Mouse (Mus musculus): ENCODE measurements around the gene Ccdc157. TPM values are rescaled to one million over a fixed set of nuclear protein-coding genes. Genes with fewer than 3 reads are reported as not detected.

The Ccdc157 gene
- polyA plus RNA-seq, 1 experiment from 2014 or later, result 9.5 TPM

- 85% methylated on average over 5 of the region's 5 CpGs for WGBS
- no peaks in the 10 kb centered on the region for H3K27me3 ChIP-seq
Observed at GRCm38 (mm10) chr11:4174586-4174985, 14.5 kb upstream of the Ccdc157 start.

GRCm38 (mm10) chr11:4166467-4167090 lies 6.5 kb upstream of the Ccdc157 start:
- Histone ChIP-seq H3K9ac (no peak overlapping the region), H3K4me1 (peaks cover 8% of the 10 kb centered on the region), H3K27me3 (no peaks in the 10 kb centered on the region), H3K27ac (no peak overlapping the region), H3K4me2 (no peak overlapping the region), H3K4me3 (no peak overlapping the region), H3K9me3 (no peaks in the 10 kb centered on the region), H3K36me3 (peaks cover 97% of the 10 kb centered on the region)
- 90% methylated on average over 7 of the region's 7 CpGs for WGBS
- ATAC-seq (ENCODE audit: borderline replicate concordance, extremely low read depth, low FRiP score, low TSS enrichment), result no peak

More at GRCm38 (mm10) chr11:4174586-4174985, 14.5 kb upstream of the Ccdc157 start:
- no peaks in the 10 kb centered on the region for H3K4me1 ChIP-seq
- H3K27ac ChIP-seq, result no peak overlapping the region
- peaks cover 99% of the 10 kb centered on the region for H3K36me3 ChIP-seq
- H3K4me2 ChIP-seq, result no peak overlapping the region
- no peak overlapping the region for H3K9ac ChIP-seq
- no peak overlapping the region for H3K4me3 ChIP-seq
- H3K9me3 ChIP-seq, result no peaks in the 10 kb centered on the region
- ATAC-seq (ENCODE audit: borderline replicate concordance, extremely low read depth, low FRiP score, low TSS enrichment), result no peak

GRCm38 (mm10) chr11:4164701-4165100 lies 4.6 kb upstream of the Ccdc157 start:
- peaks cover 18% of the 10 kb centered on the region for H3K4me1 ChIP-seq
- H3K27me3 ChIP-seq, result no peaks in the 10 kb centered on the region
- no peak overlapping the region for H3K27ac ChIP-seq
- H3K9me3 ChIP-seq, result no peaks in the 10 kb centered on the region
- H3K36me3 ChIP-seq, result peaks cover 83% of the 10 kb centered on the region
- H3K4me3 ChIP-seq, result no peak overlapping the region
- no peak for ATAC-seq (ENCODE audit: borderline replicate concordance, extremely low read depth, low FRiP score, low TSS enrichment)
- no peak overlapping the region for H3K9ac ChIP-seq
- H3K4me2 ChIP-seq, result no peak overlapping the region
- 93% methylated on average over 2 of the region's 2 CpGs for WGBS

GRCm38 (mm10) chr11:4160758-4161480 lies 826 bp upstream of the Ccdc157 start:
- peak overlapping the region; percentile 82 for H3K27ac ChIP-seq
- H3K27me3 ChIP-seq, result no peaks in the 10 kb centered on the region
- no peak for ATAC-seq (ENCODE audit: borderline replicate concordance, extremely low read depth, low FRiP score, low TSS enrichment)
- WGBS, result 5% methylated on average over 15 of the region's 15 CpGs
- H3K9me3 ChIP-seq, result no peaks in the 10 kb centered on the region
- peak overlapping the region; percentile 81 for H3K9ac ChIP-seq
- H3K4me3 ChIP-seq, result peak overlapping the region; percentile 80
- peaks cover 29% of the 10 kb centered on the region for H3K4me1 ChIP-seq
- H3K4me2 ChIP-seq, result peak overlapping the region; percentile 69
- H3K36me3 ChIP-seq, result peaks cover 46% of the 10 kb centered on the region

- Histone ChIP-seq H3K27me3 (no peaks in the 10 kb centered on the region), H3K4me1 (peaks cover 29% of the 10 kb centered on the region), H3K9ac (no peak overlapping the region), H3K36me3 (peaks cover 24% of the 10 kb centered on the region), H3K9me3 (no peaks in the 10 kb centered on the region), H3K4me2 (no peak overlapping the region), H3K4me3 (no peak overlapping the region), H3K27ac (no peak overlapping the region)
- WGBS, result 85% methylated on average over 3 of the region's 3 CpGs
- ATAC-seq (ENCODE audit: borderline replicate concordance, extremely low read depth, low FRiP score, low TSS enrichment), result no peak
Observed at GRCm38 (mm10) chr11:4158676-4159075, 1.4 kb downstream of the Ccdc157 start.

GRCm38 (mm10) chr11:4155641-4156040 lies 4.5 kb downstream of the Ccdc157 start:
- 64% methylated on average over 5 of the region's 5 CpGs for WGBS
- H3K9me3 ChIP-seq, result no peaks in the 10 kb centered on the region
- H3K36me3 ChIP-seq, result no peaks in the 10 kb centered on the region
- no peaks in the 10 kb centered on the region for H3K27me3 ChIP-seq
- H3K27ac ChIP-seq, result no peak overlapping the region
- no peak overlapping the region for H3K4me2 ChIP-seq
- H3K4me1 ChIP-seq, result peaks cover 13% of the 10 kb centered on the region; the same call in 1 of the 2 replicates
- no peak for ATAC-seq (ENCODE audit: borderline replicate concordance, extremely low read depth, low FRiP score, low TSS enrichment)
- no peak overlapping the region for H3K4me3 ChIP-seq
- no peak overlapping the region for H3K9ac ChIP-seq

GRCm38 (mm10) chr11:4153694-4154093 lies 6.4 kb downstream of the Ccdc157 start:
- 88% methylated on average over 7 of the region's 7 CpGs for WGBS
- Histone ChIP-seq H3K9me3 (no peaks in the 10 kb centered on the region), H3K4me1 (0 out of 2 replicates have a peak, but pooled peaks cover under 1% of the 10 kb centered on the region), H3K4me3 (no peak overlapping the region), H3K36me3 (no peaks in the 10 kb centered on the region), H3K27me3 (no peaks in the 10 kb centered on the region), H3K4me2 (no peak overlapping the region), H3K27ac (no peak overlapping the region), H3K9ac (no peak overlapping the region)
- ATAC-seq (ENCODE audit: borderline replicate concordance, extremely low read depth, low FRiP score, low TSS enrichment), result no peak

- no peak for ATAC-seq (ENCODE audit: borderline replicate concordance, extremely low read depth, low FRiP score, low TSS enrichment)
- peaks cover 3% of the 10 kb centered on the region; the same call in 1 of the 2 replicates for H3K36me3 ChIP-seq
- H3K27me3 ChIP-seq, result no peaks in the 10 kb centered on the region
- H3K4me3 ChIP-seq, result no peak overlapping the region
- 98% methylated on average over 6 of the region's 6 CpGs for WGBS
- no peaks in the 10 kb centered on the region for H3K4me1 ChIP-seq
- no peak overlapping the region for H3K27ac ChIP-seq
- no peak overlapping the region for H3K4me2 ChIP-seq
- no peak overlapping the region for H3K9ac ChIP-seq
- H3K9me3 ChIP-seq, result no peaks in the 10 kb centered on the region
Observed at GRCm38 (mm10) chr11:4149886-4150285, 10.2 kb downstream of the Ccdc157 start.

GRCm38 (mm10) chr11:4148536-4149156 lies 11.4 kb downstream of the Ccdc157 start:
- H3K27ac ChIP-seq, result no peak overlapping the region
- peaks cover 10% of the 10 kb centered on the region; the same call in 1 of the 2 replicates for H3K36me3 ChIP-seq
- H3K27me3 ChIP-seq, result no peaks in the 10 kb centered on the region
- H3K9me3 ChIP-seq, result no peaks in the 10 kb centered on the region
- H3K4me2 ChIP-seq, result no peak overlapping the region
- ATAC-seq (ENCODE audit: borderline replicate concordance, extremely low read depth, low FRiP score, low TSS enrichment), result no peak
- H3K4me1 ChIP-seq, result no peaks in the 10 kb centered on the region
- no peak overlapping the region for H3K4me3 ChIP-seq
- 80% methylated on average over 9 of the region's 9 CpGs for WGBS
- no peak overlapping the region for H3K9ac ChIP-seq

- no peak overlapping the region for H3K9ac ChIP-seq
- no peaks in the 10 kb centered on the region for H3K27me3 ChIP-seq
- no peaks in the 10 kb centered on the region for H3K9me3 ChIP-seq
- H3K4me2 ChIP-seq, result no peak overlapping the region
- WGBS, result 86% methylated on average over 5 of the region's 5 CpGs
- H3K36me3 ChIP-seq, result peaks cover 16% of the 10 kb centered on the region; the same call in 1 of the 2 replicates
- no peaks in the 10 kb centered on the region for H3K4me1 ChIP-seq
- no peak overlapping the region for H3K27ac ChIP-seq
- H3K4me3 ChIP-seq, result no peak overlapping the region
- ATAC-seq (ENCODE audit: borderline replicate concordance, extremely low read depth, low FRiP score, low TSS enrichment), result no peak
Observed at GRCm38 (mm10) chr11:4148120-4148519, 12.0 kb downstream of the Ccdc157 start.

GRCm38 (mm10) chr11:4147098-4147497 lies 13.0 kb downstream of the Ccdc157 start:
- Histone ChIP-seq H3K4me2 (no peak overlapping the region), H3K9ac (no peak overlapping the region), H3K36me3 (peaks cover 26% of the 10 kb centered on the region), H3K4me1 (0 out of 2 replicates have a peak, but pooled peaks cover 4% of the 10 kb centered on the region), H3K27ac (no peak overlapping the region), H3K4me3 (no peak overlapping the region), H3K27me3 (no peaks in the 10 kb centered on the region), H3K9me3 (no peaks in the 10 kb centered on the region)
- ATAC-seq (ENCODE audit: borderline replicate concordance, extremely low read depth, low FRiP score, low TSS enrichment), result no peak
- 82% methylated on average over 10 of the region's 10 CpGs for WGBS

- no peak overlapping the region for H3K4me2 ChIP-seq
- 75% methylated on average over 6 of the region's 6 CpGs for WGBS
- no peak overlapping the region for H3K4me3 ChIP-seq
- H3K4me1 ChIP-seq, result 0 out of 2 replicates have a peak, but pooled peaks cover 6% of the 10 kb centered on the region
- H3K9ac ChIP-seq, result no peak overlapping the region
- no peak overlapping the region; the same call in 1 of the 2 replicates for H3K27ac ChIP-seq
- no peak for ATAC-seq (ENCODE audit: borderline replicate concordance, extremely low read depth, low FRiP score, low TSS enrichment)
- H3K36me3 ChIP-seq, result peaks cover 33% of the 10 kb centered on the region
- H3K9me3 ChIP-seq, result no peaks in the 10 kb centered on the region
- no peaks in the 10 kb centered on the region for H3K27me3 ChIP-seq
Observed at GRCm38 (mm10) chr11:4146381-4146780, 13.7 kb downstream of the Ccdc157 start.
